Mouse (Mus musculus): Measurements from ENCODE around the gene AC129217.1. TPM values are rescaled to one million over a fixed set of nuclear protein-coding genes. Genes with fewer than 3 reads are reported as not detected.

The AC129217.1 gene
- polyA plus RNA-seq (2016; fragmentation: Nextera tagmentation; extraction: Ambion mirVana): not detected in 2 replicates

GRCm38 (mm10) chr19:8829660-8830059 is at the start of gene AC129217.1:
TSS of gene AC129217.1 (plus strand) at chr19:8829773.
- Histone ChIP-seq H3K9me3 (replicated peaks) (no peaks in the 10 kb centered on the region), H3K4me1 (no peaks in the 10 kb centered on the region), H3K36me3 (peaks cover 100% of the 10 kb centered on the region), H3K27me3 (ENCODE audit: low read depth, poor library complexity, severe bottlenecking) (no peaks in the 10 kb centered on the region), H3K4me3 (no peak within 1 kb of the TSS), H3K27ac (no peak within 1 kb of the TSS)
- 91% methylated on average over 8 of the region's 8 CpGs for whole genome bisulfite sequencing
- DNase-seq (ENCODE audit: low spot score): no peak

GRCm38 (mm10) chr19:8786008-8786781 is 43.4 kb upstream of the AC129217.1 start, which contains the start of gene Taf6l:
TSS of gene Taf6l (minus strand) at chr19:8786417.
- peaks cover 19% of the 10 kb centered on the region for H3K4me1 ChIP-seq
- DNase-seq (ENCODE audit: low spot score): peak; percentile 90
- H3K36me3 ChIP-seq: peaks cover 41% of the 10 kb centered on the region
- WGBS: under 1% methylated on average over 32 of the region's 32 CpGs
- H3K27ac ChIP-seq: peak within 1 kb of the TSS; percentile 92
- peak within 1 kb of the TSS; percentile 79 for H3K4me3 ChIP-seq
- no peaks in the 10 kb centered on the region for H3K9me3 ChIP-seq (replicated peaks)
- H3K27me3 ChIP-seq (ENCODE audit: low read depth, poor library complexity, severe bottlenecking): no peaks in the 10 kb centered on the region

GRCm38 (mm10) chr19:8788521-8788920 is 41.1 kb upstream of the AC129217.1 start:
- Histone ChIP-seq H3K27me3 (ENCODE audit: low read depth, poor library complexity, severe bottlenecking) (no peaks in the 10 kb centered on the region), H3K9me3 (replicated peaks) (no peaks in the 10 kb centered on the region), H3K27ac (no peak overlapping the region), H3K36me3 (peaks cover 38% of the 10 kb centered on the region), H3K4me1 (peaks cover 19% of the 10 kb centered on the region), H3K4me3 (no peak overlapping the region)
- no peak for DNase-seq (ENCODE audit: low spot score)
- 28% methylated on average over 3 of the region's 3 CpGs for WGBS

- Histone ChIP-seq H3K27me3 (ENCODE audit: low read depth, poor library complexity, severe bottlenecking) (no peaks in the 10 kb centered on the region), H3K36me3 (peaks cover 38% of the 10 kb centered on the region), H3K27ac (no peak overlapping the region), H3K4me3 (no peak overlapping the region), H3K9me3 (replicated peaks) (no peaks in the 10 kb centered on the region), H3K4me1 (peaks cover 19% of the 10 kb centered on the region)
- DNase-seq (ENCODE audit: low spot score): no peak
- 69% methylated on average over 1 of the region's 1 CpGs for WGBS
Observed at GRCm38 (mm10) chr19:8789171-8789570, 40.4 kb upstream of the AC129217.1 start.

- 84% methylated on average over 7 of the region's 7 CpGs for WGBS
- H3K27ac ChIP-seq: no peak overlapping the region
- H3K4me3 ChIP-seq: no peak overlapping the region
- DNase-seq (ENCODE audit: low spot score): no peak
- no peaks in the 10 kb centered on the region for H3K27me3 ChIP-seq (ENCODE audit: low read depth, poor library complexity, severe bottlenecking)
- H3K4me1 ChIP-seq: peaks cover 15% of the 10 kb centered on the region
- peaks cover 47% of the 10 kb centered on the region for H3K36me3 ChIP-seq
- H3K9me3 ChIP-seq (replicated peaks): no peaks in the 10 kb centered on the region
Observed at GRCm38 (mm10) chr19:8790171-8790570, 39.4 kb upstream of the AC129217.1 start.

- peak within 1 kb of the TSS; percentile 85 for H3K4me3 ChIP-seq
- peaks cover 22% of the 10 kb centered on the region for H3K4me1 ChIP-seq
- H3K9me3 ChIP-seq (replicated peaks): no peaks in the 10 kb centered on the region
- peaks cover 37% of the 10 kb centered on the region for H3K36me3 ChIP-seq
- peak within 1 kb of the TSS; percentile 87 for H3K27ac ChIP-seq
- no peaks in the 10 kb centered on the region for H3K27me3 ChIP-seq (ENCODE audit: low read depth, poor library complexity, severe bottlenecking)
- DNase-seq (ENCODE audit: low spot score): peak; percentile 85
- WGBS: 3% methylated on average over 25 of the region's 25 CpGs
Observed at GRCm38 (mm10) chr19:8798264-8798946, 31.2 kb upstream of the AC129217.1 start, which contains the start of gene Polr2g. TSS of gene Polr2g (minus strand) at chr19:8798577.

GRCm38 (mm10) chr19:8798947-8799315 is 30.6 kb upstream of the AC129217.1 start:
- Histone ChIP-seq H3K27ac (no peak overlapping the region), H3K4me3 (peak overlapping the region; percentile 85), H3K27me3 (ENCODE audit: low read depth, poor library complexity, severe bottlenecking) (no peaks in the 10 kb centered on the region), H3K4me1 (peaks cover 23% of the 10 kb centered on the region), H3K9me3 (replicated peaks) (no peaks in the 10 kb centered on the region), H3K36me3 (peaks cover 37% of the 10 kb centered on the region)
- DNase-seq (ENCODE audit: low spot score): no peak

GRCm38 (mm10) chr19:8802130-8802821 is 27.3 kb upstream of the AC129217.1 start, which contains the start of gene Zbtb3:
TSS of gene Zbtb3 (plus strand) at chr19:8802555.
- Histone ChIP-seq H3K4me1 (peaks cover 20% of the 10 kb centered on the region), H3K4me3 (peak within 1 kb of the TSS; percentile 65), H3K27me3 (ENCODE audit: low read depth, poor library complexity, severe bottlenecking) (no peaks in the 10 kb centered on the region), H3K27ac (peak within 1 kb of the TSS; percentile 85), H3K36me3 (peaks cover 44% of the 10 kb centered on the region), H3K9me3 (replicated peaks) (no peaks in the 10 kb centered on the region)
- WGBS: under 1% methylated on average over 30 of the region's 30 CpGs
- DNase-seq (ENCODE audit: low spot score): peak; percentile 92

GRCm38 (mm10) chr19:8803204-8803780 is 26.3 kb upstream of the AC129217.1 start:
- peaks cover 55% of the 10 kb centered on the region for H3K36me3 ChIP-seq
- no peaks in the 10 kb centered on the region for H3K27me3 ChIP-seq (ENCODE audit: low read depth, poor library complexity, severe bottlenecking)
- H3K27ac ChIP-seq: peak overlapping the region; percentile 85; the same call in 1 of the 2 replicates
- no peak for DNase-seq (ENCODE audit: low spot score)
- WGBS: 94% methylated on average over 9 of the region's 9 CpGs
- H3K4me1 ChIP-seq: peaks cover 14% of the 10 kb centered on the region
- no peaks in the 10 kb centered on the region for H3K9me3 ChIP-seq (replicated peaks)
- peak overlapping the region; percentile 65; the same call in 1 of the 2 replicates for H3K4me3 ChIP-seq

- Histone ChIP-seq H3K9me3 (replicated peaks) (no peaks in the 10 kb centered on the region), H3K36me3 (peaks cover 62% of the 10 kb centered on the region), H3K27ac (no peak overlapping the region), H3K4me3 (no peak overlapping the region; the same call in 1 of the 2 replicates), H3K27me3 (ENCODE audit: low read depth, poor library complexity, severe bottlenecking) (no peaks in the 10 kb centered on the region), H3K4me1 (peaks cover 14% of the 10 kb centered on the region)
- DNase-seq (ENCODE audit: low spot score): no peak
- 90% methylated on average over 11 of the region's 11 CpGs for WGBS
Observed at GRCm38 (mm10) chr19:8803879-8804660, 25.5 kb upstream of the AC129217.1 start.

GRCm38 (mm10) chr19:8806810-8807209 is 22.8 kb upstream of the AC129217.1 start:
- Histone ChIP-seq H3K9me3 (replicated peaks) (no peaks in the 10 kb centered on the region), H3K27ac (no peak overlapping the region), H3K27me3 (ENCODE audit: low read depth, poor library complexity, severe bottlenecking) (no peaks in the 10 kb centered on the region), H3K4me3 (no peak overlapping the region), H3K36me3 (peaks cover 89% of the 10 kb centered on the region), H3K4me1 (peaks cover 11% of the 10 kb centered on the region)
- no peak for DNase-seq (ENCODE audit: low spot score)
- 96% methylated on average over 5 of the region's 5 CpGs for WGBS

- Histone ChIP-seq H3K27me3 (ENCODE audit: low read depth, poor library complexity, severe bottlenecking) (no peaks in the 10 kb centered on the region), H3K36me3 (peaks cover 67% of the 10 kb centered on the region), H3K4me3 (no peak overlapping the region), H3K9me3 (replicated peaks) (no peaks in the 10 kb centered on the region), H3K4me1 (peaks cover 22% of the 10 kb centered on the region), H3K27ac (no peak overlapping the region)
- no peak for DNase-seq (ENCODE audit: low spot score)
- 92% methylated on average over 11 of the region's 11 CpGs for WGBS
Observed at GRCm38 (mm10) chr19:8815812-8816211, 13.8 kb upstream of the AC129217.1 start.
